Mouse (Mus musculus) heart, adult 2 months (tissue): ENCODE data around the gene Ajm1.

Experiments used
- CTCF ChIP-seq: fragments of 200-600 bp; IDR thresholded peaks from 2 replicates; pipeline ENCODE4 v1.8.1; 2022; ENCODE audit warnings: antibody characterized with exemption, mild to moderate bottlenecking, moderate library complexity
- EP300 ChIP-seq: fragments of 200-500 bp; IDR thresholded peaks from 2 replicates; pipeline ENCODE4 v1.6.1; 2011; ENCODE audit warnings: low read depth, low read length, control low read depth; ENCODE audit not compliant: insufficient read depth

- TF ChIP-seq EP300 (no peak), CTCF (peak; percentile 64)
These were observed 10.3 kb upstream of the Ajm1 start for GRCm38 (mm10) chr2:25591863-25592262.
